Mouse (Mus musculus) erythroblast, embryonic 14.5 days (primary cell): ENCODE results near the gene Zfp646. TPM values are rescaled to one million over a fixed set of nuclear protein-coding genes. Genes with fewer than 3 reads are reported as not detected.
A peak's percentile ranks its signal among the peaks of the same experiment; 100 is the strongest.

Experiments
- H3K27me3 ChIP-seq: 2 replicates; pipeline ENCODE4 v1.6.1; 2012; ENCODE audit warnings: inconsistent platforms; ENCODE audit not compliant: control insufficient read depth
- H3K36me3 ChIP-seq: 2 replicates; pipeline ENCODE4 v1.6.1; 2012; ENCODE audit warnings: mild to moderate bottlenecking, inconsistent platforms; ENCODE audit not compliant: control insufficient read depth
- H3K4me1 ChIP-seq: 2 replicates; pipeline ENCODE4 v1.6.1; 2012; ENCODE audit warnings: inconsistent platforms; ENCODE audit not compliant: control insufficient read depth
- H3K4me3 ChIP-seq: replicated peaks from 2 replicates; pipeline ENCODE3; 2012; ENCODE audit warnings: moderate library complexity, mild to moderate bottlenecking, inconsistent platforms
- H3K9me3 ChIP-seq: 2 replicates; pipeline ENCODE4 v1.6.1; 2012; ENCODE audit warnings: low read length, inconsistent platforms, mixed read lengths; ENCODE audit not compliant: control insufficient read depth
- GATA1 ChIP-seq: IDR thresholded peaks from 2 replicates; pipeline ENCODE4 v1.6.1; 2012; ENCODE audit warnings: low read length, inconsistent platforms, mixed read lengths
- TAL1 ChIP-seq: IDR thresholded peaks from 3 replicates; pipeline ENCODE4 v1.6.1; 2012; ENCODE audit warnings: low read length, inconsistent platforms, mixed read lengths
- polyA plus RNA-seq: library from polyadenylated mRNA; stranded (reverse); fragments of >175 nt; gene quantifications from 2 replicates; pipeline ENCODE4 v1.2.3, GENCODE M21; 2012

The Zfp646 gene
- polyA plus RNA-seq, 1 experiment = 1.3 TPM

DNA sequence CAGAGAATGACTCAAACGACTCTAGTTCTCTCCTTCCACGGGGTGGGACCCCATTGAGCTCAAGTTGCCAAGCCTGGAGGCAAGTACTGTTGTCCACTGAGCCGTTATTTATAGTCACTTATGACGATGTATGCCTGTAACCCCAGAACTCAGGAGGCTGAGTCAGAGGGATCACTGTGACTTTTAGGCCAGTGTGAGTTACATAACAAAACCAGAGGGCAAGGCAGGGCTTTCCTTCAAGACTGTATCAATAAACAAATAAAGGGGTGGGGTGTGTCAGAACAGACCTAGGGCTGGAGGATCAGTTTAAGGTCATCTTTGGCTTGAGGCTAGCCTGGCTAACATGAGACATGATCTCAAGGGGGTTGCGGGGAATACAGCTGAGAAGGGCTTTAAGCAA is 25.1 kb upstream of the Zfp646 start:
- peaks cover 22% of the 10 kb centered on the region for H3K36me3 ChIP-seq
- no peak overlapping the region for H3K4me3 ChIP-seq
- H3K27me3 ChIP-seq = no peaks in the 10 kb centered on the region
- H3K4me1 ChIP-seq = peaks cover 16% of the 10 kb centered on the region
- TF ChIP-seq GATA1 = no peak
- TF ChIP-seq TAL1 = no peak
- no peaks in the 10 kb centered on the region for H3K9me3 ChIP-seq

DNA sequence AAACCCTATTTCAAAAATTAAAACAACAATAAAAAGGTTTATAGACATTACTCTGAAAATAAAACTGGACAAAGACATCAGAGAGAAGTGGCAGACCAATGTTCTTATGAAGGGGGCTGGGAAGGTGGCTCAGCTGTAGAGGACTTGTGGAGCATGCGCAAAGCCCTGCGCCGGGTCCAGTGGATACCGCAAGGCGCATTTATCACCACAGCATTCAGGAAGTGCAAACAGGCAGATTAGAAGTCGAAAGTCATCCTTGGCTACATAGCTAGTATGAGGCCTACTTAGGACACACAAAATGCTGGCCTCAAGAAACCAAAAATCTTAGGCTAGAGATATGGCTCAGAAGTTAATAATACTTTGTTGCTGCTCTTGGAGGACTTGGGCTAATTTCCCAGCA is 17.8 kb upstream of the Zfp646 start:
- Histone ChIP-seq H3K4me1 (peaks cover 7% of the 10 kb centered on the region), H3K4me3 (no peak overlapping the region), H3K36me3 (no peaks in the 10 kb centered on the region), H3K27me3 (no peaks in the 10 kb centered on the region), H3K9me3 (no peaks in the 10 kb centered on the region)
- TF ChIP-seq TAL1 = no peak
- no peak for TF ChIP-seq GATA1

DNA sequence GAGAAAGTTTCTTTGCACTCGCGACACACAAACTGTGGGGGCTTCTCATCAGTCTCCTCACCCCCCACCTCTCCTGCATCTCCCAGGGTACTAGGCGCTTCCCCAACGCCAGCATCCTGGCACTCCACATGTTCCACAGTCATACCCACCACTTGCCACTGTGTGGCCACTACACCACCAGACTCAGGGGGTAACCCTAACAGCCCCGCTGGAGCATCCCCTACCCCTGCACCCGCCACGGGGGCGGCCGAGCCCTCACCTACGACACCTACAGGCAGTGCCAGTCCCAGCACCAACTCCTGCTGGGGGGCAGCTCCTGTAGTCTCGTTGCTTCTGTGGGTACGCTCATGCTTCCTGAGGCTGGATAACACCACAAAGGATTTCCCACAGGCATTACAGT is 9.6 kb upstream of the Zfp646 start:
- H3K9me3 ChIP-seq = peaks cover 11% of the 10 kb centered on the region
- H3K4me3 ChIP-seq = no peak overlapping the region
- no peaks in the 10 kb centered on the region for H3K27me3 ChIP-seq
- peaks cover 16% of the 10 kb centered on the region for H3K4me1 ChIP-seq
- peaks cover 53% of the 10 kb centered on the region for H3K36me3 ChIP-seq
- no peak for TF ChIP-seq TAL1

GRCm38 (mm10) chr7:127867641-127868040 is 8.4 kb upstream of the Zfp646 start:
- Histone ChIP-seq H3K9me3 (peaks cover 11% of the 10 kb centered on the region), H3K4me1 (peaks cover 25% of the 10 kb centered on the region), H3K27me3 (no peaks in the 10 kb centered on the region), H3K36me3 (peaks cover 62% of the 10 kb centered on the region), H3K4me3 (no peak overlapping the region)
- no peak for TF ChIP-seq TAL1
- no peak for TF ChIP-seq GATA1

GRCm38 (mm10) chr7:127869149-127869810 is 6.7 kb upstream of the Zfp646 start:
- Histone ChIP-seq H3K4me3 (no peak overlapping the region), H3K9me3 (peaks cover 11% of the 10 kb centered on the region), H3K27me3 (no peaks in the 10 kb centered on the region), H3K4me1 (peaks cover 39% of the 10 kb centered on the region), H3K36me3 (peaks cover 77% of the 10 kb centered on the region)
- TF ChIP-seq TAL1 (no peak), GATA1 (no peak)

- peaks cover 49% of the 10 kb centered on the region for H3K4me1 ChIP-seq
- TF ChIP-seq GATA1 = no peak
- TF ChIP-seq TAL1 = no peak
- H3K9me3 ChIP-seq = peaks cover 11% of the 10 kb centered on the region
- no peak overlapping the region for H3K4me3 ChIP-seq
- no peaks in the 10 kb centered on the region for H3K27me3 ChIP-seq
- H3K36me3 ChIP-seq = peaks cover 73% of the 10 kb centered on the region
These were observed 5.7 kb upstream of the Zfp646 start for GRCm38 (mm10) chr7:127870136-127870821.

- Histone ChIP-seq H3K27me3 (peaks cover 3% of the 10 kb centered on the region; the same call in 1 of the 2 replicates), H3K4me3 (peak overlapping the region; percentile 99), H3K4me1 (peaks cover 53% of the 10 kb centered on the region), H3K9me3 (peaks cover 25% of the 10 kb centered on the region), H3K36me3 (peaks cover 59% of the 10 kb centered on the region)
- TF ChIP-seq GATA1 (no peak), TAL1 (no peak)
These were observed 1.0 kb upstream of the Zfp646 start for GRCm38 (mm10) chr7:127874812-127875626.

- Histone ChIP-seq H3K27me3 (peaks cover 4% of the 10 kb centered on the region; the same call in 1 of the 2 replicates), H3K4me1 (peaks cover 47% of the 10 kb centered on the region), H3K4me3 (peak overlapping the region; percentile 99), H3K36me3 (peaks cover 63% of the 10 kb centered on the region), H3K9me3 (peaks cover 31% of the 10 kb centered on the region)
- no peak for TF ChIP-seq GATA1
- no peak for TF ChIP-seq TAL1
These were observed 407 bp upstream of the Zfp646 start for GRCm38 (mm10) chr7:127875627-127876001.
